Mouse (Mus musculus): ENCODE measurements around the gene Gm3055.
"Not testable (repeated sequence)": the region's sequence is repeated elsewhere in the genome, so short reads cannot be mapped to it uniquely, and the experiment has no call there.

Gene Gm3055

DNA sequence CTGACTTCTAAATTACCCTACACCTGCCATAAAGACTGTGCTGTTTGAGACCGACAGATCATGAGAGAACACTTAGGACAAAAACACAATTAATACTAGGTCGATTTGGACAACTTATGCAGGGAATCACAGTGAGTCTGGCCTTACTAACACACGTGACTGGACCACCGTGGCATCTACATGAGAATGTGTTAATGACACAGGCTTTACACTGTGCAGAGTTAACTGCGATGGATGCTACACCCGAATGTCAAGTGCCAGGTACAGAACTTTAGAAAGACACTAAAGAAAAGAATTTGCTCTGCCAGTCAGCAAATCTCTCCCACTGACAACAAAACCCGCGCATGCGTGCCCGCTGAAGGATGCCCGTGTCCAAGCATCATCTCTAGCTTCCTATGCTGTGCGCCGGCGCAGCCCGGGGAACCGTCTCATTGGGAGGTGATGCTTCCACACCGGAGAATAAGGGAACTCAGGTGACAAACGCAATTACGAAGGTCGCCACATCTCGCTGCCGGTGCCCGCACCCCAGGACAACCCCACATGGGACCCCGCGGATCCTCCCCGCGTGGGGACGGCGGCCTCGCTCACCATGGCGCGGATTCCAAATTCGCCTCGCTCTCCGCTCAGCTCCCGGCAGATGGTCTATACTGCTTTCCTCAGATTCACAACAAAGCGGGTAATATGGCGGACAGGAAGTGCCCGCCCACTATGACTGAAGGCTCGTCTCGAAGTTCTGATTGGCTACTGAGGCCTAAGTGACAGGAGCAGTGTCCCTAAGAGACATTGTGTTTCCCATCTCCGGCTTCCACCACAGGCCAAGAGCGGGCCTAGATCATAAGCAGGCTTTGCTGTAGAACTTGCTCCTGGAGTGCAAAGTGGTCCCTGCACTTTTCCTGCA lies at the start of gene Gm3055:
TSS of gene Gm3055 (minus strand) at position 656 of the 898 bp plus-strand sequence.
- not testable (repeated sequence) for DNase-seq (ENCODE audit: low spot score)

DNA sequence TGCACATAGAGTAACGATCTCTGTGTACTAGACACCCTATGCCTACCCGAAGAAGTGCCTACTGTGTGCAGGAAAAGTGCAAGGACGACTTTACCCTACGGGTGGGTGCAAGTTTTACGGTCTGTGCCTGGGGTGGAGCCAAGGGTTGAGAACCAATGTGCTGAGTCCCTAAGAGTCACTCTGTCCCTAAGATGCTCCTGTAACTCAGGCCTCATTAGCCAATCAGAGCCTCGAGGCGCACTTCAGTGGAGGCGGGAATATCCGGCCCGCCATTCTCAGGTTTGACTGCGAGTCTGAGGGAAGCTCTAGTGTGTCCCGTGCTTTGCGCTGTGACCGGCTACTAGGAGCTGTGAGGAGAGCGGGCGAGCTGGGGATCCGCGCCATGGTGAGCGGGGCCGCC lies 40.9 kb upstream of the Gm3055 start, which contains the start of gene Gm4767:
TSS of gene Gm4767 (plus strand) at position 288 of the 400 bp plus-strand sequence.
- not testable (repeated sequence) for DNase-seq (ENCODE audit: low spot score)

DNA sequence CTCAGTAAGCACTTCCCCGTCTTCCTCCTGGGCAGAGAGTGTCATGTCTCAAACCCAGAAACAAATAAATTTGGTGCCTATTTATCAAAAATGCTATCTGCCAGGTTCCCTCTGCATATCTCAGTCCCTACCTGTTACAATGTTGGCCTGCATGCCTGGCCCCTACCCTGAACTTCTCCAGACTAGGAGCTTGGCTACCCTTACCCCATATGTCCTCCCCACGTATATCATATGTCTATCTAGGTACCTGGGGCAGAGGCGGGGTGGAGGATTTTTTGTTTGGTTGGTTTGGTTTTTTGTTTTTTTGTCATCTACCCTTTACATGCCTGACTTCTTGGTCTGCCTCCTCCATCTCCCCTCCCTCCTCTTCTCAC lies 430 bp upstream of the Gm3055 start:
- DNase-seq (ENCODE audit: low spot score), result not testable (repeated sequence)

DNA sequence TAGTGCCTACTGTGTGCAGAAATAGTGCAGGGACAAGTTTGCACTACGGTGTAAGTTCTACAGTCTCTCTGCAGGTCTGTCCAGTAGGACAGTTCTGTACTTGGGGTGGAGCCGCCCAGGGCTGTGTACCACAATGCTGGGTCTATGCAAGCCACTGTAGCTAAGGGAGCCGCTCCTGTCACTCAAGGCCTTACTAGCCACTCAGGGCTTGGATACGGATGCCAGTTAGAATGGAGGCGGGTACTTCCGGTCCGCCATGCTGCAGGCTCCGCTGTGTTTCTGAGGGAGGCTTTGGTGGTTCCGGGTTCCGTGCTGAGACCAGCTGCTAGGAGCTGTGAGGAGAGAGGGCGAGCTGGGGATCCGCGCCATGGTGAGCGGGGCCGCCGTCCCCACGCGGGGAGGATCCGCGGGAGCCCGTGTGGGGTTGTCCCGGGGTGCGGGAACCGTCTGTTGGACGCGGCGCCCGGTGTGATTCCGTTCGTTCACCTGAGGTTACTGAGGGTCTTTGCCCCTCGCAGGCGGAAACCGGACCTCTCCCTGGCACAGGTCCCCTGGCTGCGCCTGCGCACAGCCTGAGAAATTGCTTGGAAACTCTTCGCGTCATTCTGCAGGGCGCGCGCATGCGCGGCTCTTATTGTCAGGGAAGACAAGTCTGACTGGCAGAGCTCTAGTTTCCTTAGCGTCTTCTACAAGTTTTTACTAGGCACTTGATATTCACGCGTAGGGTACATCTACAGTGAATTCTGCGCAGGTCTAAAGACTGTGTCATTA lies 66.2 kb downstream of the Gm3055 start, which contains the start of gene Zfp433:
TSS of gene Zfp433 (plus strand) at position 295 of the 771 bp plus-strand sequence.
- DNase-seq (ENCODE audit: low spot score), result not testable (repeated sequence)

All from embryo, embryonic 10.5 days (tissue).